ENCODE assay signal across 8 mouse cellular contexts in genomic region chr2:91526294-91527146, GRCm38 (mm10). TPM values are rescaled to one million over a fixed set of nuclear protein-coding genes. Genes with fewer than 3 reads are reported as not detected.
DNase-seq lines count a peak whose midpoint lies in the region; ATAC-seq and TF ChIP-seq lines count a peak whose summit lies in the region.

TSS of gene Ckap5 (plus strand) at chr2:91526762.

- ATAC-seq in activated CD4-positive, CD25-positive, alpha-beta regulatory T cell, adult 4 months, result peak; percentile 95

- no peaks in the 10 kb centered on the region for H3K4me1 ChIP-seq in cortical plate, adult 2 months (ENCODE audit: control insufficient read depth, insufficient read depth, low read length)
- H3K4me1 ChIP-seq in megakaryocyte, embryonic 14.5 days, result peaks cover 25% of the 10 kb centered on the region

- no peaks in the 10 kb centered on the region for H3K27me3 ChIP-seq in megakaryocyte, embryonic 14.5 days (replicated peaks)

- no peak for TF ChIP-seq CTCF in cortical plate, adult 2 months (IDR thresholded peaks at IDR 0.05; ENCODE audit: extremely low read depth, insufficient read depth, low read length)

- H3K9me3 ChIP-seq in megakaryocyte, embryonic 14.5 days, result peaks cover 3% of the 10 kb centered on the region; the same call in 1 of the 2 replicates

- H3K36me3 ChIP-seq in megakaryocyte, embryonic 14.5 days (replicated peaks; ENCODE audit: low read length), result peaks cover 30% of the 10 kb centered on the region

- H3K27ac ChIP-seq in cortical plate, adult 2 months (ENCODE audit: insufficient read depth, low read length), result peak within 1 kb of the TSS; percentile 79; the same call in 1 of the 2 replicates

- peak; percentile 84 to 85 for DNase-seq in gastrocnemius, adult 8-10 months (ENCODE audit: low spot score in 2 of 2)
- DNase-seq in hindlimb bud, embryonic 11.5 days (ENCODE audit: extremely low spot score, low read depth, low spot score), result peak; percentile 76
- DNase-seq in left cerebral cortex, adult 8-10 months (ENCODE audit: low spot score in 2 of 2), result peak; percentile 92 to 93
- peak; percentile 96 to 97 for DNase-seq in right cerebral cortex, postnatal 10 days (ENCODE audit: low spot score in 2 of 2)
- DNase-seq in urinary bladder, postnatal 25 days (ENCODE audit: low spot score), result peak; percentile 86

- peak within 1 kb of the TSS; percentile 80 for H3K4me3 ChIP-seq in cortical plate, adult 2 months (ENCODE audit: insufficient read depth, low read length)
- H3K4me3 ChIP-seq in megakaryocyte, embryonic 14.5 days (replicated peaks), result peak within 1 kb of the TSS; percentile 99

- TF ChIP-seq POLR2A in cortical plate, adult 2 months (IDR thresholded peaks at IDR 0.05; ENCODE audit: extremely low read depth, insufficient read depth, low read length), result peak; percentile 63

RNA-seq across cellular contexts. Expression of gene Ckap5, which starts in this region (rescaled TPM):
- 10 to 100 TPM; 52.3 to 52.7 TPM for polyA plus RNA-seq in activated CD4-positive, CD25-positive, alpha-beta regulatory T cell, adult 4 months (2017; shearing (Covaris generic))
- polyA plus RNA-seq in cortical plate, adult 2 months (2012; rRNA removed), result 65.8 and 67.9 TPM in 2 replicates
- total RNA-seq in gastrocnemius, adult 8-10 months (2022), result 10 to 100 TPM; 27.3 to 38.2 (median 34.4) TPM
- total RNA-seq in left cerebral cortex, adult 8-10 months (2022), result 100 to 1,000 TPM; 116 to 144 (median 129) TPM
- 0.92 and 3.6 TPM in 2 replicates for polyA plus RNA-seq in megakaryocyte, embryonic 14.5 days (2012; ENCODE audit: insufficient read depth, low replicate concordance)

Comparison
In these comparisons a context has a peak if more than half of its experiments do, and no peak if none do; other contexts are left out.
1. Peak in every context shown above with its lines: DNase-seq, ATAC-seq, H3K4me3 ChIP-seq and H3K27ac ChIP-seq.
2. RNA of gene Ckap5 (polyA plus RNA-seq): 65.8 to 67.9 TPM in cortical plate, adult 2 months and 52.3 to 52.7 TPM in activated CD4-positive, CD25-positive, alpha-beta regulatory T cell, adult 4 months; 0.92 to 3.6 TPM in megakaryocyte, embryonic 14.5 days; every median in the first group is over 10 times any median in the second.